Mouse (Mus musculus): ENCODE measurements around the gene Has3. TPM values are rescaled to one million over a fixed set of nuclear protein-coding genes. Genes with fewer than 3 reads are reported as not detected.
"Not testable (repeated sequence)": the region's sequence is repeated elsewhere in the genome, so short reads cannot be mapped to it uniquely, and the experiment has no call there.

Gene Has3
- 1 to 10 TPM; 5.3 to 5.5 TPM for total RNA-seq (2021)
- long read RNA-seq, full-length matches to known transcripts: 1 of 2 reads
- long read RNA-seq, partial matches to known transcripts: 0 of 2 reads
- long read RNA-seq, other reads (novel, unspliced or antisense): 1 of 2 reads

GRCm38 (mm10) chr8:106870051-106870450 is at the start of gene Has3:
TSS of gene Has3 (plus strand) at chr8:106870242.
- DNase-seq (ENCODE audit: low spot score in 2 of 2): peak; percentile 32 to 34

DNA sequence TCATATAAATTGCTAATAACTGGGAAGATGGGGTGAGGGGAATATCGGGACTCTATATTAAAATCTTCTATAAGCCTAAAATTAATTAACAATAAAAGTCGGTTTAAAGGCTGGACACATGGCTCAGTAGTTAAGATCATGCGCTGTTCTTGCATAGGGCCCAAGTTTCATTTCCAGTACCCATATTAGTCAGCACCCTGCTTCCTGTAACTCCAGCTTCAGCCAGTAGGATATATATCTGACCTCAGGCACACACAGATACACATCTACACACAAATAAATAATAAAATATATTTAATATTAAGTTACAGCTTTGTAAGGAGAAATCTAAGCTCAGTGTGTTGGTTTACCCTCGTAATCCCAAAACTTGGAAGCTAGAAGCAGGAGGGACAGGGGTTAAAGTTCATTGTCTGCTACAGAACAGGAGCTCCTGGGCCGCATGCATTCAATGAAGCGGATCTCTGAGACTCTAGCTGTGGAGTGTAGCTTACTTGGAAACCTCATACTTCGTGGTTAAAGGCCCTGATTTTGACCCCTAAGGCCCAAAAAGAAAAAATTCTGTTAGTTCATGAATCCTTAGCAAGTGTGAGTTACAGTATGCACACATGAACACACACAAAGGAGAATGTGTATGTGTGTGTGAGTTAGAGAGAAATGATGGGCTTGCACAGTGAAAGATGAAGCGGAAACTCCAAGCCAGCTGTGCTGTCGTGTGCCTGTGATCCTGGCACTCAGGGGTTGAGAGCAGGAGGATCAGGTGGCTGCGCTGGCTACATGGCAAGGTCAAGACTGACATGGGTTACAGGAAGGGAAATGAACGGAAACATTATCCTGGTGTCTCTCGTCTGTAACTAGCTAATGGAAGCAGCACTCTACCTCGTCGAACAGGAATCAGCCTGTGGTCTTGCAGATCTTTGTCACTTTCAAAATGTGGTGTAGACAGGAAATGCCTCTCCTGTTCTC is 49.2 kb upstream of the Has3 start:
- no peak for DNase-seq (ENCODE audit: low spot score in 2 of 2)

- DNase-seq (ENCODE audit: low spot score in 2 of 2): no peak
Observed at GRCm38 (mm10) chr8:106828921-106829320, 41.1 kb upstream of the Has3 start.

DNA sequence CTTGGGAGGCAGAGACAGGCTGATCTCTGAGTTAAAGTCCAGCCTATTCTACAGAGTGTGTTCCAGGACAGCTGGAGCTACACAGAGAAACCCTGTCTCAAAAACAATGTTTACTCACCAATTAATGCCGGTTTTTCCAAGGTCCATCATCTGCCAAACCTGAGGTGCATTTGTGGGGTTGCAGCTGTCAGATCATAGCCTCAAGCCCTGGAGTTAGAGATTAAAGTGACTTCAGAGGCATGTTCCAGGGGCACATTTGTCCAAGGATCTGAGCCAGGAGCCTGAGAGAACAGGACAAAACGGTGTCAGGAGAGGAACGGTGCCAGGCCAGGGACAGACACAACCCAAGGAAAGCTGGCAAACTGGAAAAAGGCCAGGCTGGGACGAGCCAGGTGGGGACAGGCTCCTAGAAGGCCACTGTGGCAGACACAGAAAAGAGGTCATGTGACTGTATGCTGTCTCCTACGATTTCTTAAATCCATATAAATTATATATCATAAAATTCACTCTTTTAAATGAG is 40.5 kb upstream of the Has3 start:
- no peak for DNase-seq (ENCODE audit: low spot score in 2 of 2)

DNA sequence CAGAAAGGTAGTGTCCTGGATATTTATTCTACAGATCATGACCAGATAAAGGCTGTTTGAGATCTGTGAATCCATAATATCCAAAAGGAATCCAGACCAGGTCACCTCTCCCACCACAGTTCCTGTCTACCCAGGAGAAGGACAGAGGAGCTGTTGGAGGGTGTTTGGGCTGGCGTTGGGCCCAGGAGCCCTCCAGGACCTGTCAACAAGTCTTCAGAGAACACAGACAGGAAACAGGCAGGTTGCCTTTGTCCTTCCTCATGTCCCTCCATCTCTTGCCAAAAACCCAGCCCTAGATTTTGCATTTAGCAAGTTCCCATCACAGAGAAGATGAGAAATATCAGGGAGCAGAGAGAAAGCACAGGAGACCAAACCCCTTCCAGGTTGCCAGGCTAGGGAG is 35.1 kb upstream of the Has3 start:
- DNase-seq (ENCODE audit: low spot score in 2 of 2): no peak

DNA sequence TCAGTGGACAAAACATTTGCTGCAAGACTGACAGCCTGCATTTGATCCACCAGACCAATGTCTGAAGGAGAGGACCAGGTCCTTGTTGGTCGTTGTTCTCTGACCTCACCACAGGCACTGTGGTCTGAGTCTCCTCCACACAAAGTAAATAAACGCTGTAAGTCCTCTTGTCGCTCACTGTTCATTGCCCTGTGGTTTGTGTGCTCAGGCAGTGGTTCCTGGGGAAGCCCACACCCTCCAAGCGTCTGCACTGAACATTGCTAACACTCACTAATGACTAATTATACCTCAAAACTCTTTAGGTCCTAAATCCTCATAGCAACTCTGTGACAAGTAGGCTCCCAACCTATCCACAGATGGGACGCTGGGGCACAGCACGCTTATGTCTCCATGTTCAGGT is 33.5 kb upstream of the Has3 start:
- DNase-seq (ENCODE audit: low spot score in 2 of 2): no peak

DNA sequence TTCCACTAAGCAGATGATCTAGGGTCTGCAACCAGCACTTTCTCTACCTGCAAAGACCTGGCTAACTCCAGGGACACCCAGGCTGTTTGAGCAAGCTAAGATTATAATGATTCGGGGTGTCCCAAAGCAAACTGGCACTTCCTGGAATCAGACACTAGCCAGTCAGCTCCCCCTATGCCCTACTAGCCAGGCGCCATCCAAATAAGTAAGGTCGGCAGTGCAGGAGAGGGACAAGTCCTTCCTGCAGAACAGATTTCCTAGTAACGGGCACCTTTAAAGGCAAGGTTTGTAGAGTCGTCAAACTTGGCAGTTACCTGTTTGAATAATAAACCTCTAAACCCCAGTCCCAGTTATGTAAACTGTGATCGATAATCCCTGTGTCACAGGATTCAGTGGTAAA is 31.2 kb upstream of the Has3 start:
- DNase-seq (ENCODE audit: low spot score in 2 of 2): no peak

- no peak for DNase-seq (ENCODE audit: low spot score in 2 of 2)
Observed at GRCm38 (mm10) chr8:106839209-106840001, 30.6 kb upstream of the Has3 start.

GRCm38 (mm10) chr8:106850034-106850433 is 20.0 kb upstream of the Has3 start:
- no peak for DNase-seq (ENCODE audit: low spot score in 2 of 2)

DNA sequence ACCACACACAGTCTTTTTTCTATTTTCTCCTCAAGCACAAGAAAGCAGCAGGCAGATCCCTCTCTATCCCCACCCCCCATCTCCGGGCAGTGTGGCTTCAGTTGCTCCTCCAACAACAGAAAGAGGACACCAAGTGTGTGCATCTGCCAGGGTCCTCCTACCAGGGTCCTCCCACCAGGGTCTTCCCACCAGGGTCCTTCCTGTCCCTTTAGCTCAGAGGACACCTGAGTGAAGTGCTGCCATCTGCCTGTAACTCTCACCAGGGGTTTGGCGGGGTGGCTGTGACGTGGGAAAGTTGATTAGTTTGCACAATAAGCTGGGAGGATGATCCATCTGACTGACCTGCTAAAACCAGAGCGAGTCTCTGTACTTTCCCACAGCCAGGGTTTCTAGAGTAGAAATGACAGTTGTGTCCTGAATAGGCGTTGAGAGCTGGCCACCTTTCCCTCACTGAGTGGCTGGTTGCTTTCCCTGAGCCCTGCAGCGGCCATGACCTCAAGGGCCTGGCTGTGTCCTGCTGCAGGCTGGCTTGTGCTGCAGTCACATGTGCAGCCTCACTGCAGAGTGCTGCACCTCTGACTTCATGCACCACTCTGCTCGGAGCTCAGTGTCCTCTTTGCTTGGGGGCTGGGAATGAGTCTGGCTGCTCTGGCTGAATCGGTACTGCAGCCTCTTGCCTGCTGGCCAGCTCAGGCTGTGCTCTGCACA is 15.4 kb upstream of the Has3 start:
- no peak for DNase-seq (ENCODE audit: low spot score in 2 of 2)

- DNase-seq (ENCODE audit: low spot score in 2 of 2): no peak
Observed at GRCm38 (mm10) chr8:106855242-106855562, 14.8 kb upstream of the Has3 start.

- DNase-seq (ENCODE audit: low spot score in 2 of 2): no peak
Observed at GRCm38 (mm10) chr8:106862845-106863244, 7.2 kb upstream of the Has3 start.

DNA sequence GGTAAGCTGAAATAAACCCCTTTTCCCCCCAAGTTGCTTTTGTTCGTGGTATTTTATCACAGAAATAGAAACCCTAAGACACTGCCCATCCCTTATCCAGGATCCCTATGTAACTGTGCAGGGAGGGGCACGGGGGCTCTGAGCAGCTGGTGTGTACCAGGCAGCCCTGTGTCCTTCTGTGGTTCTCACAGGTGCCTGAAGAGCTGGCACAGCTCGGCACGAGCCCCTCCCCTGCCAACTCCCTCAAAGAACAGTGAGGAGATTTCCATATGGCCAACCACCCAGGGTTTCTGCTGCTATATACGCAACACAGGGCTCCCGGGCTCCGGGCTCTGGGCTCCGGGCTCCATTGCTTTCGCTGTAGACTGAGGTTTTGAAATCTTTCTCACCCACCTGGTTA is 4.7 kb upstream of the Has3 start:
- DNase-seq (ENCODE audit: low spot score in 2 of 2): no peak

DNA sequence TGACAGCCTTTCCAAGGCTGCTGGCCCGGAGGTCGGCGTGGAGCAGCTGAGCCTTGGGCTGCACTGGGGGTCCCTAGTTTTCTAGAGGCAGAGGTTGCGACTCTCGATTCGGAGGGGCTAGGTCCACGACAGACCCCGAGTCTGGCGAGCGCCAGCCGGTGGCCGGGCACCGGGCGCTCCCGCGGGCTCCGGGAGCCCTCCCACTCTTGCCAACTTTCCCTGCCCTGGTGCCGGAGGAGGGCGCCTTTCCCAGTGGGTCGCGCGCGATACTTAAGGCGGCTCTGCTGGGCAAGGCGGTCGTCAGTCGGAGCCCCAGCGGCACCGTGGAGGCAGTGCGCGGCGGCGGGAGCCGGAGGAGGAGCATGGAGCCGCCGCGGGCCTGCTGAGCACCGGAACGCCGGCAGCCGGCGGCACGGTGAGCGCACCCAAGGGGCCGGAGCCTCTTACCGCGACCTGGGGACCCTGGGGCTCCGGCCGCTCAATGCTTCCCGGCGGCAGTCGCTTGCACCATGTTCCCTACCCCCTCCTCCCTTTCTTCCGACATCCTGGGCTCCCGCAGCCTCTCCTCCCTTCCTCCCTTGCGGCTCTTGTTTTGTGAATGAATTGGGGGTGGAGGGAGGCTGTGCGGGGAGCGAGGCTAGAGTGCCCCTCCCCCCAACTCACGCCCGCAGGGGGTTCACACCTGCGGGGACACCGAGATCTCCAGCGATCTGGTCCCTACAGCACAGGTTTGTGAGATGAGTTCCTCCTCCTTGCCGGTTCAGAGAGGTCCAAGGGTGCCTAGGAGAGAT is 690 bp downstream of the Has3 start:
- DNase-seq (ENCODE audit: low spot score in 2 of 2): peak; percentile 64 to 76

DNA sequence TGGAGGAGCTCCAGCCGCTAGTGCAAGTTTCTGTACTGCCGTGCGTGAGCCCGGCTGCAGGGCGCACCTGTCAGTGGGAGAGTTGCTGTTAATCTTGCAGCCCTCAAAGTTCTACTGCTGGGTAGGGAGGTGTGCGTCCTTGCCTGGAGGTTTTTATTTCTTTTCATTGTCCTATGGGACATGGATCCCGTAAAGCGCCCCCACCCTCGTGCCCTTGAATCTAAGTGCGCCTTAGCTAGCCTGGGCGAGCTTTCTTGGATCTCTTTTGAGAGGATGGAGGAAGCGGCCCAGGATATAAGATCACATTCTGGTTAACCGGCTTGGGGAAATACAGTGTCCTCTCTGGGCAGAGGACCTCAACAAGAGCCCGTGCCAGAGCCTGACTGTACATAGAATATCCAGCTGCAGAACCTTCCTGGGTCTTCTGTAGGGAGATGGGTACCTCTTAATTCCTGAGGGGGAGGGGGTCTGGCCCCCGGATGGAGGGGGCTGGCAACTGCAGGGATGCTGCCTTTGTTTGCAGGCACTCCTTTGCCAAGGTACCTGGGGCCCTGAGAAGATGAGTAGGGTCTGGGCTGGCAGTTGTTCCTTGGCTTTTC is 1.4 kb downstream of the Has3 start:
- no peak for DNase-seq (ENCODE audit: low spot score in 2 of 2)

DNA sequence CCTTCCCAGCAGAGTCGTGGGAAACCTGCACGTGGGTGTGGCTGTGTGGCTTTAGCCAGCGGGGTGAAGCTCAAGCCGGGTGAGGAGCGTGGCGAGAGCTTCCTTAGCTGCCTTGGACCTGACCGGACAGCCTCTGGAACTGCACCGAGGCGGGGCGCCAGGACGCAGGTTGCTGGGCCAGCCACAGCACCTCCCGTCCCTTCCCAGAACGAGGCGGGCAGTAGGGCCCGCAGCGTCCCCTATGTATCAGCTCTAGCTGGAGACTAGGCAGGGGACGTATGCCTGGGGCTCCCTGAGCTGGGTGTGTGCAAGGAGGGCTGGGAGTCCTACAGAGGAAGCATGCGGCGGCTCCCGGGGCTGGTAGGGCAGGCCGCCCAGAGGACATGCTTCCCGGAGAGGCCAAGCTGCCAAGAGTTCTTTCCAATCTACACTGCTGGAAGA is 1.9 kb downstream of the Has3 start:
- peak; percentile 44 to 59 for DNase-seq (ENCODE audit: low spot score in 2 of 2)

DNA sequence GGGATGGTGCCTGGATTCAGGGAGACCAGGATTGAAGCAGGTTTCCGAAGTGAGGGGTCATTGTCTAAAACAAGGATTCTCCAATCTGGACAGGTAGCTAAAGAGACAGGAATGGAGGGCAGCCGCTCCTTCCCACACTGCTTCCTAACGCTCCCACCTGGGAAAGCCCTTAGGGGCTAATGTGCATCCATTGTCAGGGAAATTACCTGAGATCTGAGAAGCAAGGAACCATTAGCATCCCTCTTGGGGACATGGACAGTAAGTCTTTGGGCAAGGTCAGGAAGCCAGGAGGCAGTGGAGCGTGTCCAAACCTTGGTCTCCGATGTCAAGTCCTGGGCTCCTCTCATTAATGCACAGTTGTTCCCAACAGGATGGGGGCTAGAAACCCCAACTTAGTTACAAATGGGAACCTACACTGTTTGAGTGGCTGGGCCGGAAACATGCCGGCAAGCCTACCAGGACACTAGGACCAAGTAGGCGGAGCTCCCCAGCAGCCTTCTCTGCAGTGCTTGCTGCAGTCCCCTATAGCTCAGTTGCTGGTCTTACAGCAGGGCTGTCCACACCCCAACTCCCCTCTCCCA is 2.5 kb downstream of the Has3 start:
- no peak for DNase-seq (ENCODE audit: low spot score in 2 of 2)

- no peak for DNase-seq (ENCODE audit: low spot score in 2 of 2)
Observed at GRCm38 (mm10) chr8:106880121-106880707, 10.2 kb downstream of the Has3 start.

DNA sequence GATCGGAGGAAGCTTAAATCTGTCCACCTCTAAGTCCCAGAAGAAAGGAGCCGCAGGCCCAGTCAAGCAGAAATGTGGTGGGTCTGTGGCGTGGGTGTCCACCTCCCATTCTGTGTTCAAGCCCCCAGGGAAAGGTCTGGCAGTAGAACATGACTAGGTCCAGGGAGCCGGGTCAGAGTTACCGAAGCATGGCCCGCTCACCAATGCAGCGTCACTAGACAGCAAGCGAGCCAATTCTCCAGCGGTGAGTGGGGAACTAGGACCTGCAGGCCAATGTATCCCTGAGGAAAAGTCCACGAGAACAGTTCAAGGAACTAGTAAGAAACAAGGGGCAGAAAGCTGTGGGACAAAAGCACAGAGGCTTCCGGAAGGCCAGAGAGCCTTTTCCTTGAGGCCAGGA is 14.1 kb downstream of the Has3 start:
- not testable (repeated sequence) for DNase-seq (ENCODE audit: low spot score in 2 of 2)

All from layer of hippocampus, postnatal 10 days (tissue).